9 mouse cellular contexts compared by ENCODE assay signal in the genomic region with DNA sequence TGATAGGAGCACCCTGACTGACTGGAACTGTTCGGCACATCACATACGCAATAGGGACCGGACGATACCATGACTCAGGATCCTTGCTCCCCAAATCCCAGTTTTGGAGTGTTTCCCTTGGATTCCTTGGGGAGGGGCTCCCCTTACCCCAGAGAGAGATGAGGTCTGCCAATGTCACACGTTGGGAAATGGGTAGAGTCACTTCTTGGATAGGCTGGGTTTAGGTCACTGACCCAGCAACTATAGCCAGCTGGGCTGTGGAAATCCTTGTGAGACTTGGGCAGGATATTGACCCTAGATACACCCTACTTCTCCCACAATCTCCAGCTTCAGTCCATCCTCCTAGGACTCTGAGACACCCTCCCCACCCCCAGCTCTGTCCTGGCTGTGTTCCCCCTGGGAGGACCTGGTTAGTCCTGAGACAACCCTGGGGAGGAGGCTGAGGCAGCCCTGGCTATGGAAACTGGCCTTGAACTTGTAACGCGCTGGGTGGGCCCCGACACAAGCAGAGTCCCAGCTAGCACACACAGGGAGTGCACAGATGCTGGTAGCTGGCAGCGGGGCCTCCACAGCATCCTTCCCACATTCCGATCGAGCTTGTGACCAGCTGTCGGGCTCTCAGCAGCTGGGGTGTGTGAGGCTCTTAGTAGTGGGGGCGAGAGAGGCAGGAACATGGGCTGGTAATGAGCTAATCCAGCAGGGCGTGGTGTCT. TPM values are rescaled to one million over a fixed set of nuclear protein-coding genes. Genes with fewer than 3 reads are reported as not detected.
DNase-seq lines count a peak whose midpoint lies in the region; ATAC-seq and TF ChIP-seq lines count a peak whose summit lies in the region.
"Had no signal": no experiment of that assay in that cellular context is flagged by ENCODE, and none has a peak within 500 bp of the region (broad histone marks: within the 10 kb centered on the region; RNA-seq: fewer than 3 reads in every experiment).

No protein-coding gene starts in this region.

- TF ChIP-seq CTCF in kidney, postnatal 0 days (IDR thresholded peaks at IDR 0.05; ENCODE audit: low read depth), result no peak

- H3ac ChIP-seq in myocyte (ENCODE audit: control insufficient read depth, insufficient read length), result no peak overlapping the region

- no peak overlapping the region for H3K27ac ChIP-seq in kidney, postnatal 0 days
- peak overlapping the region; percentile 54 for H3K27ac ChIP-seq in embryonic facial prominence, embryonic 10.5 days (replicated peaks)
- H3K27ac ChIP-seq in hindbrain, embryonic 12.5 days, result no peak overlapping the region

- intact Hi-C loops in heart, postnatal 14 days (cut with DNase I), result no loop called here

- H3K9me3 ChIP-seq in kidney, postnatal 0 days (replicated peaks; ENCODE audit: low read length), result no peaks in the 10 kb centered on the region
- no peaks in the 10 kb centered on the region for H3K9me3 ChIP-seq in embryonic facial prominence, embryonic 10.5 days
- H3K9me3 ChIP-seq in hindbrain, embryonic 12.5 days (replicated peaks), result no peaks in the 10 kb centered on the region

- H3K36me3 ChIP-seq in kidney, postnatal 0 days (ENCODE audit: insufficient read depth, low read length), result no peaks in the 10 kb centered on the region
- no peaks in the 10 kb centered on the region for H3K36me3 ChIP-seq in embryonic facial prominence, embryonic 10.5 days (replicated peaks)
- no peaks in the 10 kb centered on the region for H3K36me3 ChIP-seq in myocyte (ENCODE audit: control insufficient read depth, insufficient read depth)
- H3K36me3 ChIP-seq in hindbrain, embryonic 12.5 days, result no peaks in the 10 kb centered on the region

- no peak for TF ChIP-seq POLR2A in myocyte (IDR thresholded peaks at IDR 0.05; ENCODE audit: insufficient read length, low read depth)

- peaks cover 8% of the 10 kb centered on the region; the same call in 1 of the 2 replicates for H3K4me1 ChIP-seq in kidney, postnatal 0 days (replicated peaks; ENCODE audit: insufficient read depth, low read length)
- peaks cover 61% of the 10 kb centered on the region for H3K4me1 ChIP-seq in embryonic facial prominence, embryonic 10.5 days
- peaks cover 19% of the 10 kb centered on the region for H3K4me1 ChIP-seq in hindbrain, embryonic 12.5 days

- ATAC-seq in kidney, postnatal 0 days (replicated peaks; ENCODE audit: low FRiP score, low read depth), result no peak
- no peak for ATAC-seq in hindbrain, embryonic 12.5 days (ENCODE audit: low FRiP score)
- no peak for ATAC-seq in megakaryocyte-erythroid progenitor cell, adult 5-6 weeks (replicated peaks; ENCODE audit: low FRiP score, low TSS enrichment, poor library complexity, severe bottlenecking)
- ATAC-seq: forebrain, embryonic 14.5 days had no signal

- H3K27me3 ChIP-seq in kidney, postnatal 0 days (ENCODE audit: insufficient read depth, low read length), result no peaks in the 10 kb centered on the region
- 0 out of 2 replicates have a peak, but pooled peaks cover 11% of the 10 kb centered on the region for H3K27me3 ChIP-seq in embryonic facial prominence, embryonic 10.5 days (replicated peaks; ENCODE audit: low read depth, poor library complexity, severe bottlenecking)
- peaks cover 53% of the 10 kb centered on the region for H3K27me3 ChIP-seq in myocyte (ENCODE audit: control insufficient read depth, insufficient read depth, insufficient read length)
- no peaks in the 10 kb centered on the region for H3K27me3 ChIP-seq in hindbrain, embryonic 12.5 days

- no peak overlapping the region for H3K9ac ChIP-seq in kidney, postnatal 0 days (ENCODE audit: low read depth, low read length)
- H3K9ac ChIP-seq in hindbrain, embryonic 12.5 days, result no peak overlapping the region

- H3K4me3 ChIP-seq in kidney, postnatal 0 days (replicated peaks; ENCODE audit: low read depth, low read length), result no peak overlapping the region
- H3K4me3 ChIP-seq in embryonic facial prominence, embryonic 10.5 days, result no peak overlapping the region
- no peak overlapping the region for H3K4me3 ChIP-seq in myocyte
- no peak overlapping the region for H3K4me3 ChIP-seq in hindbrain, embryonic 12.5 days

- no peaks in the 10 kb centered on the region for H3K79me2 ChIP-seq in myocyte (ENCODE audit: control insufficient read depth, insufficient read depth)

- peak; percentile 60 for DNase-seq in kidney, postnatal 0 days (ENCODE audit: low spot score)
- no peak for DNase-seq in kidney, adult 9 months
- peak; percentile 39 for DNase-seq in embryonic facial prominence, embryonic 10.5 days (ENCODE audit: low spot score)
- DNase-seq in heart, postnatal 14 days, result peak; percentile 60 to 67
- no peak for DNase-seq in cerebellum, adult 8-10 months

- H3K4me2 ChIP-seq in kidney, postnatal 0 days (ENCODE audit: low read length), result no peak overlapping the region
- H3K4me2 ChIP-seq in myocyte (ENCODE audit: low read depth), result no peak overlapping the region
- no peak overlapping the region for H3K4me2 ChIP-seq in hindbrain, embryonic 12.5 days (replicated peaks)

- WGBS in kidney, postnatal 0 days, result 64% methylated on average over 14 of the region's 14 CpGs
- 74% methylated on average over 14 of the region's 14 CpGs for WGBS in embryonic facial prominence, embryonic 10.5 days
- 75% methylated on average over 14 of the region's 14 CpGs for WGBS in hindbrain, embryonic 12.5 days

TF ChIP-seq in myocyte, 11 proteins besides CTCF, POLR2A, EP300 and RAD21:
- TF ChIP-seq MYOD1 (IDR thresholded peaks at IDR 0.05; ENCODE audit: control insufficient read depth in 1 of 3, insufficient read length in 2 of 3, low read depth in 2 of 3) (peak in 1 of 3 experiments; percentile 26), TCF3 (IDR thresholded peaks at IDR 0.05; ENCODE audit: insufficient read length, low read depth) (peak; percentile 9), E2F4 (IDR thresholded peaks at IDR 0.05; ENCODE audit: insufficient read depth) (no peak), MAX (IDR thresholded peaks at IDR 0.05; ENCODE audit: low read depth) (no peak), MYOG (IDR thresholded peaks at IDR 0.05; ENCODE audit: control insufficient read depth in 1 of 3, insufficient read depth in 1 of 3, insufficient read length in 2 of 3, low read depth in 2 of 3) (peak in 1 of 3 experiments; percentile 3), CEBPB (IDR thresholded peaks at IDR 0.05; ENCODE audit: insufficient read depth, poor library complexity, severe bottlenecking) (no peak)
TF ChIP-seq in myocyte: peak in this region for 3.

RNA-seq across cellular contexts. Expression of a gene that starts 25.1 kb away (rescaled TPM):
- polyA plus RNA-seq in kidney, postnatal 0 days (2015; fragmentation: Nextera tagmentation; extraction: Ambion mirVana), result 34.3 and 37.5 TPM in 2 replicates
- 12.9 and 18.7 TPM in 2 replicates for polyA plus RNA-seq in embryonic facial prominence, embryonic 10.5 days (2016; fragmentation: Nextera tagmentation; extraction: Ambion mirVana)
- 10 to 100 TPM; 51.5 to 72.3 TPM for total RNA-seq in heart, postnatal 14 days (2021)
- 0.07 TPM for polyA plus RNA-seq in myocyte (2012; fragmentation: generic; extraction: Trizol)
- 13.6 and 15.9 TPM in 2 replicates for polyA plus RNA-seq in hindbrain, embryonic 12.5 days (2016; fragmentation: Nextera tagmentation; extraction: Ambion mirVana)
- not detected in 2 replicates for total RNA-seq in megakaryocyte-erythroid progenitor cell, adult 5-6 weeks (2014; fragmentation: Nextera tagmentation)
- total RNA-seq in megakaryocyte-erythroid progenitor cell, adult 5-6 weeks (2017), result not detected in 2 replicates

Comparison
In these comparisons a context has a peak if more than half of its experiments do, and no peak if none do; other contexts are left out.
1. DNase-seq: peak in kidney, postnatal 0 days (single experiment), embryonic facial prominence, embryonic 10.5 days (single experiment) and heart, postnatal 14 days (2 of 2); none in kidney, adult 9 months (single experiment) and cerebellum, adult 8-10 months (single experiment).
2. RNA of a gene that starts 25.1 kb away (polyA plus RNA-seq): 34.3 to 37.5 TPM in kidney, postnatal 0 days, 13.6 to 15.9 TPM in hindbrain, embryonic 12.5 days and 12.9 to 18.7 TPM in embryonic facial prominence, embryonic 10.5 days; 0.07 TPM in myocyte (single experiment); every median in the first group is over 10 times any median in the second.